Mouse (Mus musculus) midbrain, postnatal 0 days (tissue): ENCODE data around the gene Socs7. TPM values are rescaled to one million over a fixed set of nuclear protein-coding genes. Genes with fewer than 3 reads are reported as not detected.
A peak's percentile ranks its signal among the peaks of the same experiment; 100 is the strongest.

ENCODE experiments used
- ATAC-seq: fragments of 200-750 bp; cut with Nextera tagmentation; 2 replicates; pipeline ENCODE4 v1.8.0; 2017; ENCODE audit warnings: moderate number of reproducible peaks, mild to moderate bottlenecking, moderate TSS enrichment, moderate library complexity; ENCODE audit not compliant: low FRiP score
- DNase-seq: peaks from one replicate; pipeline ENCODE4 v3.0.0-alpha.2; 2015; ENCODE audit warnings: low spot score
- H3K27ac ChIP-seq: fragments of 300-500 bp; sonication (generic); 2 replicates; pipeline ENCODE4 v1.5.1; 2014; ENCODE audit warnings: low read depth, mild to moderate bottlenecking, low read length, mixed read lengths
- H3K27me3 ChIP-seq: fragments of 300-500 bp; sonication (generic); 2 replicates; pipeline ENCODE4 v1.6.1; 2014; ENCODE audit warnings: low read length, control low read depth, mixed read lengths; ENCODE audit not compliant: insufficient read depth
- H3K36me3 ChIP-seq: fragments of 300-500 bp; sonication (generic); 2 replicates; pipeline ENCODE4 v1.6.1; 2014; ENCODE audit warnings: low read length, control low read depth, mixed read lengths; ENCODE audit not compliant: insufficient read depth
- H3K4me1 ChIP-seq: fragments of 300-500 bp; sonication (generic); 2 replicates; pipeline ENCODE4 v1.6.1; 2014; ENCODE audit warnings: mild to moderate bottlenecking, control low read depth, antibody characterized with exemption, low read length, mixed read lengths; ENCODE audit not compliant: insufficient read depth
- H3K4me2 ChIP-seq: fragments of 300-500 bp; sonication (generic); 2 replicates; pipeline ENCODE4 v1.6.1; 2014; ENCODE audit warnings: low read depth, mild to moderate bottlenecking, low read length, mixed read lengths; ENCODE audit not compliant: poor library complexity, severe bottlenecking
- H3K4me3 ChIP-seq: fragments of 300-500 bp; sonication (generic); 2 replicates; pipeline ENCODE4 v1.5.1; 2014; ENCODE audit warnings: low read depth, mild to moderate bottlenecking, low read length, moderate library complexity
- H3K9ac ChIP-seq: fragments of 300-500 bp; sonication (generic); replicated peaks from 2 replicates; pipeline ENCODE4 v1.6.1; 2014; ENCODE audit warnings: mild to moderate bottlenecking, low read length, moderate library complexity, mixed read lengths; ENCODE audit not compliant: poor library complexity, severe bottlenecking
- H3K9me3 ChIP-seq: fragments of 300-500 bp; sonication (generic); 2 replicates; pipeline ENCODE4 v1.6.1; 2016; ENCODE audit warnings: low read length, control low read depth
- CTCF ChIP-seq: IDR thresholded peaks from 2 replicates; pipeline ENCODE4 v1.5.1; 2016; ENCODE audit warnings: antibody characterized with exemption, mild to moderate bottlenecking
- WGBS: fragments of 180-500 bp; shearing (Covaris S2); extraction: QIAGEN DNeasy Blood & Tissue Kit; methylation state at CpG from one replicate; pipeline ENCODE4 v1.1.7; 2014; 5-methylcytosine and 5-hydroxymethylcytosine counted together
- polyA plus RNA-seq: library from polyadenylated mRNA; unstranded; fragments of >200 nt; fragmentation: Nextera tagmentation; extraction: Ambion mirVana; gene quantifications from 2 replicates; pipeline ENCODE4 v1.2.1, GENCODE M21; 2015
- total RNA-seq: library from RNA; depleted of rRNA; stranded (reverse); fragments of >200 nt; gene quantifications from 2 replicates; pipeline ENCODE4 v1.2.3, GENCODE M21; 2014

The Socs7 gene
- total and polyA plus RNA-seq, 2 experiments from 2014 or later, result 7.4 to 54.9 TPM

DNA sequence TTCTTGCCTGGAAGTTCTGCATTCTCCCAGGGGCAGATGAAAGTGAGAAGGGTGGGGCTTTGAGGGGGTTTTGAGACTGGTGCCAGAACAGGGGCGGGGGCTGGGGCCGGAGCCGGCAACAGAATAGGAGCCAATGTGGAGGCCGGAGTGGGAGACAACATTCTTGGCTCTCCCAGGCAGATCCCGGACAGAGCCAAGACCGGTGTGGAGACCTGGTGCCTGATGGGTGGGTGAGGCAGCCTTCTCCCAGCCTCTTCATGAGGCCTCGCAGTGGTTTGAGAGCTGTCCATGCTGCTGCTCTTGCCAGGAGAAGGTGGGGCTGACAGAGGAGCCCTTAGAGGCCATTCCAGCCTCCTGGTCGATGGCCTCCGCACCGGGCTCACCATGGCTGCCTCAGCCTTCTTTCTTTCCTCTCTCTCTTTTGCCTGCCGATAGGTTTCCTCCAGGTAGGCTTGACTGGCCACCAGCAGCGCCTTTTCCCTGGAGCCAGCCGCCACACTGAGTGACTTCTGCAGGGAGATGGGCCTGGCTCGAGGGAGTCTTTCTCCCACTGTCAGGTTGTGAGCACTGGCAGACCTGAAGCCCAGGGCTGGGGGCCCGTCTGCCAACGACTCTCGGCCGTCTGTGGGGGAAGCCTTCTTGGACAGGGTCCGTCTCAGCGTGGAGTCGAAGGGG, 23.9 kb upstream of the Socs7 start:
- DNase-seq, result peak; percentile 12
- no peaks in the 10 kb centered on the region for H3K27me3 ChIP-seq
- no peak overlapping the region; the same call in 1 of the 2 replicates for H3K4me2 ChIP-seq
- TF ChIP-seq CTCF, result no peak
- 0 out of 2 replicates have a peak overlapping the region, but pooled peaks have one; percentile 18 for H3K27ac ChIP-seq
- ATAC-seq, result no peak
- H3K9ac ChIP-seq, result no peak overlapping the region
- WGBS, result 62% methylated on average over 20 of the region's 21 CpGs
- 0 out of 2 replicates have a peak, but pooled peaks cover 2% of the 10 kb centered on the region for H3K36me3 ChIP-seq
- no peaks in the 10 kb centered on the region for H3K9me3 ChIP-seq
- H3K4me3 ChIP-seq, result no peak overlapping the region
- no peaks in the 10 kb centered on the region for H3K4me1 ChIP-seq

GRCm38 (mm10) chr11:97338977-97339315, 23.4 kb upstream of the Socs7 start:
- Histone ChIP-seq H3K9me3 (no peaks in the 10 kb centered on the region), H3K36me3 (0 out of 2 replicates have a peak, but pooled peaks cover 2% of the 10 kb centered on the region), H3K27me3 (no peaks in the 10 kb centered on the region), H3K4me1 (no peaks in the 10 kb centered on the region), H3K4me3 (no peak overlapping the region), H3K4me2 (no peak overlapping the region), H3K9ac (no peak overlapping the region), H3K27ac (0 out of 2 replicates have a peak overlapping the region, but pooled peaks have one; percentile 18)
- DNase-seq (peak; percentile 78), ATAC-seq (no peak)
- 43% methylated on average over 17 of the region's 17 CpGs for WGBS
- no peak for TF ChIP-seq CTCF

- Histone ChIP-seq H3K27ac (no peak overlapping the region), H3K36me3 (0 out of 2 replicates have a peak, but pooled peaks cover 2% of the 10 kb centered on the region), H3K9ac (no peak overlapping the region), H3K4me2 (no peak overlapping the region), H3K9me3 (no peaks in the 10 kb centered on the region), H3K27me3 (no peaks in the 10 kb centered on the region), H3K4me3 (no peak overlapping the region), H3K4me1 (no peaks in the 10 kb centered on the region)
- no peak for TF ChIP-seq CTCF
- ATAC-seq, result no peak
- no peak for DNase-seq
- 44% methylated on average over 8 of the region's 8 CpGs for WGBS
Measured at GRCm38 (mm10) chr11:97343175-97343574, 19.2 kb upstream of the Socs7 start.

DNA sequence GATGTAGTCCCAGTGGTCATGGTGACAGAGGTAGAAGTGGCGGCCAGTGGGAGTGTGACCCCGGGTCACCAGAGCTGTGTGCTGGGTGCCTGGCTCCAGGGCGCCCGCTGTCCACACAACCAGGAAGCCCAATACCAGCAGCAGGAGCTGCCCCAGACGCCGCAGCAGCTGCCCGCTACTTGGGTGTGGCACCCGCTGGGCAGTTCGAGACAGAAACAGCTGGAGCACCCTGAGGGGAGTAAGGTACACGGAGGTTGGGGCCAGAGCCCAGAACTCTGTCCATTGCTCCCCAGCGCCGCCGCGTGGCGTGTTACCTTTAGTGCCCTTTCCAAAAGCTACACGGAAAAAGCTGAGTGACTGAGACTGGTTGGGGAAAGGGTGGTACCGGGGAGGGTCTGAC, 18.7 kb upstream of the Socs7 start:
- WGBS, result 34% methylated on average over 17 of the region's 17 CpGs
- ATAC-seq, result no peak

DNA sequence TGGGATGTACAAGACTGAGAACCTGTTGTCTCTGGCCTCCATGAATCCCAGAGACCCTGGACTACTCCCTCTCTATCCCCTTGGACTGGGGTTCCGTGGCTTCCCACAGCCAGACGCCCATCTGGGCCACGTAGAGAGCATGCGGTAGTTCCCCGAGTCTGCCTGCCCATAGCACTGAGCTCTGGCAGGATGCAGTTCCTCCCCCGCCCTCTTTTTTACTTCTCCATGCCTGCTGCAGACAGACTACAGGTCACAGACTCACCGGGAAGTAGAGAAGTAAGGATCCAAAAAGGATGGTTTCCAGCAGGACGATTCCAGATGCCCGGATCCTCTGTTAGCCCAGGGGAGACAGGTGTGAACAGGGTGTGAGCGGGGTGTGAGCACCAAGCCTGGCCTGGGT, 16.9 kb upstream of the Socs7 start:
- H3K4me3 ChIP-seq, result no peak overlapping the region
- WGBS, result 77% methylated on average over 10 of the region's 10 CpGs
- no peak overlapping the region for H3K27ac ChIP-seq

More for the DNA sequence above, 18.7 kb upstream of the Socs7 start:
- Histone ChIP-seq H3K27ac (no peak overlapping the region), H3K9ac (no peak overlapping the region), H3K36me3 (0 out of 2 replicates have a peak, but pooled peaks cover under 1% of the 10 kb centered on the region), H3K4me1 (no peaks in the 10 kb centered on the region), H3K4me3 (no peak overlapping the region), H3K4me2 (no peak overlapping the region), H3K9me3 (no peaks in the 10 kb centered on the region), H3K27me3 (no peaks in the 10 kb centered on the region)
- no peak for TF ChIP-seq CTCF
- no peak for DNase-seq

DNA sequence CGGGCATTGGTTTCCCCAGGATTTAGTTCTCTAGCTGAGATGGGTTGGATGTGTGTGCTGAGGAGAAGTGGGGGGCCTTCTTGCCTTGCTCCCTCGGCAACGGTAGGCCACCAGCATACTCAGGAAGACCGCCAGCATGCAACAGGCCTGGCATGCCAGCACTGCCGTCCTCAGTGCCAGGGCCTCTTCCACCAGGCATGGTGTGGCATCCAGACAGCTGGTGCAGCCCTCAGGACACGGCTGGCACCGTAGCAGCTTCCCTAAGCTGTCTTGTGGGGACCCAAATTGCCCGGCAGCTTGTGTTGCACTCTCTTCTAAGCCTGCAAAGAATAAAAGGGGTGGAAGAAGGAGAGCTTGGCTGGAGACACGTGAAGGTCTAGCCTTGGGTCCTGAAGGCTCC, 16.0 kb upstream of the Socs7 start:
- Histone ChIP-seq H3K36me3 (no peaks in the 10 kb centered on the region), H3K4me2 (no peak overlapping the region), H3K27ac (no peak overlapping the region), H3K9me3 (no peaks in the 10 kb centered on the region), H3K9ac (no peak overlapping the region), H3K27me3 (no peaks in the 10 kb centered on the region), H3K4me1 (no peaks in the 10 kb centered on the region), H3K4me3 (no peak overlapping the region)
- no peak for TF ChIP-seq CTCF
- DNase-seq, result peak; percentile 70
- no peak for ATAC-seq
- 71% methylated on average over 9 of the region's 9 CpGs for WGBS

More for the DNA sequence above, 16.9 kb upstream of the Socs7 start:
- Histone ChIP-seq H3K27me3 (no peaks in the 10 kb centered on the region), H3K9me3 (no peaks in the 10 kb centered on the region), H3K9ac (no peak overlapping the region), H3K36me3 (no peaks in the 10 kb centered on the region), H3K4me2 (no peak overlapping the region), H3K4me1 (no peaks in the 10 kb centered on the region)
- no peak for ATAC-seq
- no peak for TF ChIP-seq CTCF
- DNase-seq, result no peak
